ENCODE assay signal across 13 mouse cellular contexts in genomic region chr11:33860905-33861582, GRCm38 (mm10).
A peak's percentile ranks its signal among the peaks of the same experiment; 100 is the strongest.
DNase-seq lines count a peak whose midpoint lies in the region; ATAC-seq and TF ChIP-seq lines count a peak whose summit lies in the region.
"Had no signal": no experiment of that assay in that cellular context is flagged by ENCODE, and none has a peak within 500 bp of the region (broad histone marks: within the 10 kb centered on the region; RNA-seq: fewer than 3 reads in every experiment).

No protein-coding gene starts in this region.

- peak; percentile 28 for DNase-seq in kidney, adult 2 months
- DNase-seq in right cerebral cortex, adult 18-20 months, result peak; percentile 18
- no peak for DNase-seq in right cerebral cortex, postnatal 10 days (ENCODE audit: low spot score in 2 of 2)
- peak; percentile 26 for DNase-seq in telencephalon, adult 2 months (ENCODE audit: low read depth, low spot score)
- DNase-seq in cerebellum, postnatal 10 days, result no peak
- DNase-seq: cerebellum, adult 11-12 months; kidney, postnatal 4 days had no signal

- TF ChIP-seq POLR2A in kidney, adult 2 months (IDR thresholded peaks at IDR 0.05; ENCODE audit: low read depth, low read length), result no peak

- H3K4me3 ChIP-seq in kidney, adult 2 months (ENCODE audit: insufficient read depth, low read depth, low read length), result no peak overlapping the region
- H3K4me3 ChIP-seq in kidney, embryonic 14.5 days (ENCODE audit: low read length), result no peak overlapping the region
- no peak overlapping the region for H3K4me3 ChIP-seq in heart, embryonic 15.5 days
- no peak overlapping the region for H3K4me3 ChIP-seq in hindbrain, embryonic 16.5 days (ENCODE audit: low read length)
- H3K4me3 ChIP-seq: embryonic facial prominence, embryonic 15.5 days; left cerebral cortex, adult 2 months; midbrain, embryonic 13.5 days had no signal

- H3K27ac ChIP-seq in kidney, adult 2 months (ENCODE audit: insufficient read depth, low read depth, low read length), result peak overlapping the region; percentile 60
- no peak overlapping the region for H3K27ac ChIP-seq in kidney, embryonic 14.5 days (ENCODE audit: low read depth, low read length)
- H3K27ac ChIP-seq in heart, embryonic 15.5 days, result peak overlapping the region; percentile 23; the same call in 1 of the 2 replicates
- no peak overlapping the region for H3K27ac ChIP-seq in hindbrain, embryonic 16.5 days (ENCODE audit: low read depth, low read length)
- H3K27ac ChIP-seq: embryonic facial prominence, embryonic 15.5 days; left cerebral cortex, adult 2 months; midbrain, embryonic 13.5 days had no signal

- H3K27me3 ChIP-seq in kidney, adult 2 months (replicated peaks; ENCODE audit: control insufficient read depth, insufficient read depth, low read length), result no peaks in the 10 kb centered on the region
- H3K27me3 ChIP-seq in kidney, embryonic 14.5 days (ENCODE audit: control insufficient read depth, insufficient read depth, low read length), result no peaks in the 10 kb centered on the region
- no peaks in the 10 kb centered on the region for H3K27me3 ChIP-seq in heart, embryonic 15.5 days
- no peaks in the 10 kb centered on the region for H3K27me3 ChIP-seq in hindbrain, embryonic 16.5 days (replicated peaks; ENCODE audit: control insufficient read depth, insufficient read depth, low read length)
- H3K27me3 ChIP-seq: embryonic facial prominence, embryonic 15.5 days; midbrain, embryonic 13.5 days had no signal

- H3K36me3 ChIP-seq in kidney, adult 2 months (ENCODE audit: control insufficient read depth, insufficient read depth, low read length), result no peaks in the 10 kb centered on the region
- H3K36me3 ChIP-seq in kidney, embryonic 14.5 days (ENCODE audit: control insufficient read depth, insufficient read depth, low read length), result no peaks in the 10 kb centered on the region
- H3K36me3 ChIP-seq in heart, embryonic 15.5 days, result no peaks in the 10 kb centered on the region
- no peaks in the 10 kb centered on the region for H3K36me3 ChIP-seq in hindbrain, embryonic 16.5 days (ENCODE audit: control insufficient read depth, insufficient read depth, low read length)
- H3K36me3 ChIP-seq: embryonic facial prominence, embryonic 15.5 days; midbrain, embryonic 13.5 days had no signal

- 71% methylated on average over 4 of the region's 4 CpGs for WGBS in kidney, adult 2 months
- WGBS in kidney, embryonic 14.5 days, result 76% methylated on average over 4 of the region's 4 CpGs
- WGBS in heart, embryonic 15.5 days, result 56% methylated on average over 4 of the region's 4 CpGs
- 58% methylated on average over 4 of the region's 4 CpGs for WGBS in hindbrain, embryonic 16.5 days

- H3K4me1 ChIP-seq in kidney, adult 2 months (ENCODE audit: control insufficient read depth, insufficient read depth, low read length), result no peaks in the 10 kb centered on the region
- H3K4me1 ChIP-seq in kidney, embryonic 14.5 days (ENCODE audit: control insufficient read depth, insufficient read depth, low read length), result 0 out of 2 replicates have a peak, but pooled peaks cover 3% of the 10 kb centered on the region
- 0 out of 2 replicates have a peak, but pooled peaks cover 3% of the 10 kb centered on the region for H3K4me1 ChIP-seq in heart, embryonic 15.5 days (replicated peaks)
- no peaks in the 10 kb centered on the region for H3K4me1 ChIP-seq in hindbrain, embryonic 16.5 days (ENCODE audit: control insufficient read depth, insufficient read depth, low read depth, low read length)
- H3K4me1 ChIP-seq: embryonic facial prominence, embryonic 15.5 days; midbrain, embryonic 13.5 days had no signal

- H3K4me2 ChIP-seq in kidney, embryonic 14.5 days (replicated peaks; ENCODE audit: low read depth, low read length), result no peak overlapping the region
- H3K4me2 ChIP-seq in heart, embryonic 15.5 days, result no peak overlapping the region
- no peak overlapping the region for H3K4me2 ChIP-seq in hindbrain, embryonic 16.5 days (ENCODE audit: low read length)
- H3K4me2 ChIP-seq: embryonic facial prominence, embryonic 15.5 days; midbrain, embryonic 13.5 days had no signal

- no peak overlapping the region for H3K9ac ChIP-seq in kidney, embryonic 14.5 days (ENCODE audit: low read depth, low read length)
- H3K9ac ChIP-seq in heart, embryonic 15.5 days, result no peak overlapping the region
- H3K9ac ChIP-seq in hindbrain, embryonic 16.5 days (ENCODE audit: low read depth, low read length), result no peak overlapping the region
- H3K9ac ChIP-seq: embryonic facial prominence, embryonic 15.5 days; midbrain, embryonic 13.5 days had no signal

- no peak for ATAC-seq in kidney, embryonic 14.5 days (ENCODE audit: low FRiP score, low TSS enrichment)
- ATAC-seq in heart, embryonic 15.5 days (replicated peaks; ENCODE audit: insufficient number of reproducible peaks, insufficient read depth, low FRiP score, low read depth), result no peak
- no peak for ATAC-seq in hindbrain, embryonic 16.5 days
- ATAC-seq: midbrain, embryonic 13.5 days had no signal

- TF ChIP-seq CTCF in kidney, adult 2 months (conservative IDR thresholded peaks at IDR 0.05; ENCODE audit: insufficient read depth, insufficient read length, low read depth, low read length), result no peak

- no peaks in the 10 kb centered on the region for H3K9me3 ChIP-seq in kidney, embryonic 14.5 days (ENCODE audit: control insufficient read depth, low read length)
- no peaks in the 10 kb centered on the region for H3K9me3 ChIP-seq in heart, embryonic 15.5 days (replicated peaks)
- H3K9me3 ChIP-seq in hindbrain, embryonic 16.5 days (ENCODE audit: control insufficient read depth, low read length), result no peaks in the 10 kb centered on the region
- H3K9me3 ChIP-seq: embryonic facial prominence, embryonic 15.5 days; midbrain, embryonic 13.5 days had no signal

Comparison
In these comparisons a context has a peak if more than half of its experiments do, and no peak if none do; other contexts are left out.
1. DNase-seq: peak in kidney, adult 2 months (single experiment), right cerebral cortex, adult 18-20 months (single experiment) and telencephalon, adult 2 months (single experiment); none in right cerebral cortex, postnatal 10 days (0 of 2) and cerebellum, postnatal 10 days (0 of 2).
2. H3K27ac ChIP-seq: peak in kidney, adult 2 months (single experiment) and heart, embryonic 15.5 days (single experiment); none in kidney, embryonic 14.5 days (single experiment) and hindbrain, embryonic 16.5 days (single experiment).